Mouse (Mus musculus) megakaryocyte, embryonic 14.5 days (primary cell): ENCODE data around the gene Hddc3. TPM values are rescaled to one million over a fixed set of nuclear protein-coding genes. Genes with fewer than 3 reads are reported as not detected.
"Not testable (repeated sequence)": the region's sequence is repeated elsewhere in the genome, so short reads cannot be mapped to it uniquely, and the experiment has no call there.

Source experiments
- H3K27me3 ChIP-seq: replicated peaks from 2 replicates; pipeline ENCODE3; 2012; ENCODE audit warnings: inconsistent platforms
- H3K36me3 ChIP-seq: replicated peaks from 2 replicates; pipeline ENCODE3; 2012; ENCODE audit warnings: low read length, inconsistent platforms, mixed read lengths
- H3K4me1 ChIP-seq: 2 replicates; pipeline ENCODE4 v1.6.1; 2012; ENCODE audit warnings: inconsistent platforms
- H3K4me3 ChIP-seq: replicated peaks from 2 replicates; pipeline ENCODE3; 2012; ENCODE audit warnings: moderate library complexity, mild to moderate bottlenecking, inconsistent platforms
- H3K9me3 ChIP-seq: 2 replicates; pipeline ENCODE4 v1.6.1; 2012; ENCODE audit warnings: inconsistent platforms
- FLI1 ChIP-seq: IDR thresholded peaks from 2 replicates; pipeline ENCODE4 v1.6.1; 2012; ENCODE audit warnings: low read length, inconsistent platforms, mixed read lengths
- GATA1 ChIP-seq: IDR thresholded peaks from 3 replicates; pipeline ENCODE4 v1.6.1; 2012; ENCODE audit warnings: mixed read lengths, low read length, inconsistent platforms, borderline replicate concordance
- polyA plus RNA-seq: library from polyadenylated mRNA; stranded (reverse); fragments of >175 nt; gene quantifications from 2 replicates; pipeline ENCODE4 v1.2.3, GENCODE M21; 2012; ENCODE audit warnings: low replicate concordance; ENCODE audit not compliant: insufficient read depth

Gene Hddc3
- polyA plus RNA-seq, 1 experiment: 104 TPM

DNA sequence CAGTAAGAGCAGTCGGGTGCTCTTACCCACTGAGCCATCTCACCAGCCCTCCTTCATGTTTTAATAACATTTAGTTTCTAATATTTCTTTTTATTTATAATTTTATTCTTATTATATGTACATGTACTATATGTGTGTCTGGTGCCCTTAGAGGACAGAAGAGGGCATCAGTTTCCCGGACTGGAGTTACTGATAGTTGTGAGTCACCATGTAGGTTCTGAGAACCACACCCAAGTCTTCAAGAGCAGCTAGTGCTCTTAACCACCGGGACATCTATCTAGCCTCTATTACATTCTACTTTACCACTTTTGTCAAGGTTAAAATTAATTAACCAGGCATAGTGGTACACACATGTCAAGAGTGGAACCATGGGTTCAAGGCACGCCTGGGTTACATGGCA, 51.7 kb downstream of the Hddc3 start:
- no peak overlapping the region for H3K4me3 ChIP-seq
- no peaks in the 10 kb centered on the region for H3K9me3 ChIP-seq
- no peaks in the 10 kb centered on the region for H3K27me3 ChIP-seq
- peaks cover 72% of the 10 kb centered on the region for H3K4me1 ChIP-seq
- peaks cover 95% of the 10 kb centered on the region for H3K36me3 ChIP-seq
- TF ChIP-seq GATA1 (no peak), FLI1 (no peak)

DNA sequence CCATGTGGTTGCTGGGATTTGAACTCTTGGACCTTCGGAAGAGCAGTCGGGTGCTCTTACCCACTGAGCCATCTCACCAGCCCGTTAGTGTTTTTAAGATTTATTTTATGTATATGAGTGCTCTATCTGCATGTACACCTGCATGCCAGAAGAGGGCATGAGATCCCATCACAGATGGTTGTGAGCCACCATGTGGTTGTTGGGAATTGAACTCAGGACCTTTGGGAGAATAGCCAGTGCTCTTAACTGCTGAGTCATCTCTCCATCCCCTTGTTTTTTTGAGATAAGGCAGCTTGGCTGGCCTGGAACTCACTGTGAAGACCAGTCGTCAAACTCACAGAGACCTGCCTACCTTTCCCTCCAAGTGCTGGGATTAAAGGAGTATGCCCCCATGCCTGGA, 53.5 kb downstream of the Hddc3 start:
- peaks cover 74% of the 10 kb centered on the region for H3K4me1 ChIP-seq
- not testable (repeated sequence) for H3K27me3 ChIP-seq, H3K9me3 ChIP-seq
- peaks cover 86% of the 10 kb centered on the region for H3K36me3 ChIP-seq
- H3K4me3 ChIP-seq: peak overlapping the region; percentile 38

DNA sequence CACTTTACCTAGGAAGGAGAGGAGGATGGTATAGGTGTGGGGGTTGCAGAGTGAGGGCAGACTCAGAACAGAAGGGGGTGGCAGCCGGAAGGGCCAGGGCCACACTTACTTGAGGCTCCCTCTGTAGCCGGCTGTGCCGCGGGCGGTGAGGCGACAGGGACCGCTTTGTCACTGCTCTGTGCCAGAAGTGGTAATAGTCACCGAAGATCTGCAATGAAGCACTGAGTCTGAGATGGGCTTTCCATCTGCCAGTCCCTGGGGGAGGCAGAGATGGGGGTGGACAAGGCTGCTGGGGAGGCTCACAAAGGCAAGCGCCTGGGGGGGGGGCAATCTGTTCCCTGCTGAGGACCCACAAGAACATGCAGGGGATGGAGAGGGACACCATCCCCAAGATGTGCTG, 55.1 kb downstream of the Hddc3 start:
- Histone ChIP-seq H3K4me3 (peak overlapping the region; percentile 84), H3K4me1 (peaks cover 64% of the 10 kb centered on the region), H3K36me3 (peaks cover 70% of the 10 kb centered on the region), H3K9me3 (no peaks in the 10 kb centered on the region), H3K27me3 (no peaks in the 10 kb centered on the region)
- TF ChIP-seq GATA1 (no peak), FLI1 (no peak)

DNA sequence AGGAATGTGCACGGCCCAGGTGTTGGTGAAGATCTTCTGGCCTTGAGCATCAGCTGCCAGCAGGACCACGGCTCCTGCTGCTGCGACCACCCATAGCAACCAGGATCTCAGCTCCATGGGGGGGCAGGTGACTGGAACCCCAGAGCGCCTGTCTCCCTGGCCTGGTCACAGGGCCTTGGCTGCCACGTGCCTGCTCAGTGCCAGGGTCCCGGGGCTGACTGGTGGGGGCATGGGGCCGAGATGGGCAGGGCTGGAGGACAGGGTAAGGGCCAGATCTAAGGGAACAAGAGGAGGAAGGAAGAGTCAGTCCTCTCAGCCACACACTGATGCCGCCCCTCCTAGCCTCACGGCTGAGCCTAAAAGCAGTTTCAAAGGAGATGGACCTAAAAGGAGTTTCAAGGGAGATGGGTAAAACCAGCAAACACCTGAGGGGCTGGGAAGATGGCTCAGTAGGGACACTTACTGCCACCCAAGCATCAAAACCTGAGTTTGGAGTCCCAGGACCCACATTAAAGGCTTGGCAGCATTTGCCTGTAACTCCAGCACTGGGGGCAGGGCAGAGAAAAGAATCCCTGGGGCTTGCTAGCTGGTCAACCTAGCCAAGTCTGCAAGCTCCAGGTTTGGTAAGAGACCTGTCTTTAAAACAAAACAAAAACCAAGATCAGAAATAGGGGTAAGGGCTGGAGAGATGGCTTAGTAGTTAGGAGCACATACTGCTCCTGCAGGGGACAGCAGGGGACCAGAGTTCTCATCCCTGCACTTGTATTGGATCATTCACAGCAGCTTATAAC, 55.9 kb downstream of the Hddc3 start:
- peak overlapping the region; percentile 84 for H3K4me3 ChIP-seq
- H3K36me3 ChIP-seq: peaks cover 62% of the 10 kb centered on the region
- H3K9me3 ChIP-seq: no peaks in the 10 kb centered on the region
- H3K27me3 ChIP-seq: no peaks in the 10 kb centered on the region
- H3K4me1 ChIP-seq: peaks cover 68% of the 10 kb centered on the region
- no peak for TF ChIP-seq GATA1
- no peak for TF ChIP-seq FLI1

DNA sequence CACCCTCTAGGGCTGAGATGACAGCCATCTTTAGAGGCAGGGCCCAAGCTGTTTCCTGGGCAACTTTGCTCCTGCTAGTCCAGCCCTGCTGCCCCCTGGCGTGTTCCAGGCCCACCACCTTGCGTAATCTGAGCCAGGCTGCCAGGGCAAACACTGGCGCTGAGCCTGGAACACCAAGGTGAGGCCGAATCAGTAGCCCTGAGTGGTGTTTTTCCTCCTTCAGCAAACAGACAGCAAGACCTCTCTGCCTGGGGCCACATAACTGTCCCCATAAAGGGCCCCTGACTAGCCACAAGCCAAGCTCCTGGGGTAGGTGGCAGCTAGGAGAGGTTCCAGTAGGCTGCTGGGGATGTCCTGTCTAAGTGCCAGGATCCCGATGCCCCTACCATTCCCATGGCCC, 57.2 kb downstream of the Hddc3 start:
- H3K27me3 ChIP-seq: peaks cover under 1% of the 10 kb centered on the region
- peaks cover 80% of the 10 kb centered on the region for H3K4me1 ChIP-seq

More for the DNA sequence above, 57.2 kb downstream of the Hddc3 start:
- H3K36me3 ChIP-seq: peaks cover 52% of the 10 kb centered on the region
- TF ChIP-seq GATA1 (no peak), FLI1 (no peak)
- H3K4me3 ChIP-seq: peak overlapping the region; percentile 98
- no peaks in the 10 kb centered on the region for H3K9me3 ChIP-seq

Other genes starting within 250 kb of the Hddc3 start
- 14.1 and 79.2 TPM in 2 replicates for gene Idh2, start 227.7 kb upstream of the Hddc3 start, polyA plus RNA-seq
- 30.8 and 31.0 TPM in 2 replicates for gene Sema4b, start 156.3 kb upstream of the Hddc3 start, polyA plus RNA-seq
- gene Cib1, start 110.3 kb upstream of the Hddc3 start, polyA plus RNA-seq: 42.4 and 54.0 TPM in 2 replicates
- gene Gdpgp1, start 110.2 kb upstream of the Hddc3 start, polyA plus RNA-seq: 1.6 and 7.0 TPM in 2 replicates
- 0.11 TPM in 1 of 2 replicates, not detected in the other for gene Ttll13, start 96.7 kb upstream of the Hddc3 start, polyA plus RNA-seq
- gene Ngrn, start 81.9 kb upstream of the Hddc3 start, polyA plus RNA-seq: 3.8 and 39.8 TPM in 2 replicates
- gene Vps33b, start 73.5 kb upstream of the Hddc3 start, polyA plus RNA-seq: 1.8 and 5.0 TPM in 2 replicates
- gene Prc1, start 48.7 kb upstream of the Hddc3 start, polyA plus RNA-seq: 5.6 TPM in 1 of 2 replicates, not detected in the other
- gene Rccd1, start 18.6 kb upstream of the Hddc3 start, polyA plus RNA-seq: 4.7 and 5.0 TPM in 2 replicates
- gene Unc45a, start 2.1 kb upstream of the Hddc3 start, polyA plus RNA-seq: 37.4 and 78.5 TPM in 2 replicates
- 36.1 and 38.2 TPM in 2 replicates for gene Man2a2, start 28.3 kb downstream of the Hddc3 start, polyA plus RNA-seq
- 42.2 and 53.1 TPM in 2 replicates for gene Fes, start 44.8 kb downstream of the Hddc3 start, polyA plus RNA-seq
- 72.7 and 125 TPM in 2 replicates for gene Furin, start 62.3 kb downstream of the Hddc3 start, polyA plus RNA-seq
- gene Blm, start 192.0 kb downstream of the Hddc3 start, polyA plus RNA-seq: 2.4 and 150 TPM in 2 replicates